Mouse (Mus musculus) stomach, postnatal 0 days (tissue): ENCODE data around the gene L3mbtl3.

Experiments used
- CTCF ChIP-seq: IDR thresholded peaks from 2 replicates; pipeline ENCODE4 v1.5.1; 2016; ENCODE audit warnings: antibody characterized with exemption, low read depth, mild to moderate bottlenecking, moderate library complexity
- EP300 ChIP-seq: optimal IDR thresholded peaks from 2 replicates; pipeline ENCODE3; 2016; ENCODE audit warnings: antibody characterized with exemption

DNA sequence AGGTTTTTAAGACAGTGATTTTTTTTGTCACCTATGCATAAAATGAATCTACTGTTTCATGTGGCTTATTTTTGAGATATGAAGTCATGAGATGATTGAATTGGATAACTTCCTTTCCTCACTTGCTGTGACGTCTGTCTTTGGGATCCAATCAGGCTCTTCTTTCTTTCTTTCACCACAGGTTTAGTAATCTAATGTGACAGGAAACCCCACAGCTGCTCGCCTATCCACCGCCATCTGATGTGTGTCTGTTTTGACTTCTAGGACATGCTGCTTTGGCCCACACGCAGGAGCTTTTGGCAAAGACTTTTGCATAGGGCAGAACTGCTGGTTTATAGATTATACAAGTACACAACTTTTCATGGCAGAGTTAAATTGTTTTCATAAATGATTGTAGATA is 115.9 kb downstream of the L3mbtl3 start:
- TF ChIP-seq CTCF = no peak
- TF ChIP-seq EP300 = no peak
